Mouse (Mus musculus) erythroblast, embryonic 14.5 days (primary cell): ENCODE measurements around the gene Mybpc1. TPM values are rescaled to one million over a fixed set of nuclear protein-coding genes. Genes with fewer than 3 reads are reported as not detected.
"Not testable (repeated sequence)": the region's sequence is repeated elsewhere in the genome, so short reads cannot be mapped to it uniquely, and the experiment has no call there.

Experiments
- H3K27me3 ChIP-seq: 2 replicates; pipeline ENCODE4 v1.6.1; 2012; ENCODE audit warnings: inconsistent platforms; ENCODE audit not compliant: control insufficient read depth
- H3K36me3 ChIP-seq: 2 replicates; pipeline ENCODE4 v1.6.1; 2012; ENCODE audit warnings: mild to moderate bottlenecking, inconsistent platforms; ENCODE audit not compliant: control insufficient read depth
- H3K4me1 ChIP-seq: 2 replicates; pipeline ENCODE4 v1.6.1; 2012; ENCODE audit warnings: inconsistent platforms; ENCODE audit not compliant: control insufficient read depth
- H3K4me3 ChIP-seq: replicated peaks from 2 replicates; pipeline ENCODE3; 2012; ENCODE audit warnings: moderate library complexity, mild to moderate bottlenecking, inconsistent platforms
- H3K9me3 ChIP-seq: 2 replicates; pipeline ENCODE4 v1.6.1; 2012; ENCODE audit warnings: low read length, inconsistent platforms, mixed read lengths; ENCODE audit not compliant: control insufficient read depth
- GATA1 ChIP-seq: IDR thresholded peaks from 2 replicates; pipeline ENCODE4 v1.6.1; 2012; ENCODE audit warnings: low read length, inconsistent platforms, mixed read lengths
- TAL1 ChIP-seq: IDR thresholded peaks from 3 replicates; pipeline ENCODE4 v1.6.1; 2012; ENCODE audit warnings: low read length, inconsistent platforms, mixed read lengths
- polyA plus RNA-seq: library from polyadenylated mRNA; stranded (reverse); fragments of >175 nt; gene quantifications from 2 replicates; pipeline ENCODE4 v1.2.3, GENCODE M21; 2012

Mybpc1 gene
- polyA plus RNA-seq, 1 experiment, result not detected

DNA sequence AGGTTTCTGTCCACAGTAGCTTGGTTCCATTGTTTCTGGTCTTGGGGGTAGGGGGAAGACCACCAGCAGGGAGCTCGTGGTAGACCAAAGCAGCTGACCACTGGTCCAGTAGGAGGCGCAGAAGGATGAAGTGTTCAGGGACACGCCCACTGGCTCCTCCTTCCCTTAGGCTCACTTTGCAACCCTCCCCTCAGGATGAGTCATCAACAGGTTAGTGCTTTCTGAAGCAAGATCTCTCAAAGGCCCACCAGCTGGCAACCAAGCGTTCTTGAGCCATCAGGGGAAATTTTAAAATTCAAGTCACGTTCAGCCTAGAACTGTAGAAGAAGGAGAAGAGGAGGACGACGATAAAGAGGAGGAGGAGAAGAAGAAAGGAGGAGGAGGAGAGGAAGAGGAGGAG lies 113.3 kb downstream of the Mybpc1 start:
- TF ChIP-seq TAL1 (no peak), GATA1 (no peak)

DNA sequence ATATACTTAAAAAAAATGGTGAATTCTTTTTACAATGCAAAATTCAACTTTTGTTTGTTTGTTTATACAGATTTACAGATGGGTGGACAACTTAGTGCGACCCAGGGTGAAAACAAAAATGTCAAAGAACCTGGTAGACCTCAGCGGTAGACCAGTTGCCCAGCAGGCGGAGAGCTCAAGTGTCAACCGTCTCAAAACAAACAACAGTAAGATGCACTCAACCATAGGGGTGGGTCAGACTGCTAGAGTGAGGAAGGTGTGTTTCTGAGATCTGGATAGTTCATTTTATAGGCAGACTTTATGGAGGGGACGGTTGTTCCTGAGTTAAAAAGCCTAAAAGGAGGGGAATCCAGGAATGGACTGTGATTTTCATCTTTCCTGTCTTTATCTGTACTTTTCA lies 116.3 kb downstream of the Mybpc1 start:
- H3K4me1 ChIP-seq, result no peaks in the 10 kb centered on the region
- no peaks in the 10 kb centered on the region for H3K27me3 ChIP-seq
- TF ChIP-seq GATA1, result no peak
- TF ChIP-seq TAL1, result no peak
- H3K36me3 ChIP-seq, result no peaks in the 10 kb centered on the region
- H3K9me3 ChIP-seq, result no peaks in the 10 kb centered on the region
- no peak overlapping the region for H3K4me3 ChIP-seq

More for the DNA sequence above, 113.3 kb downstream of the Mybpc1 start:
- H3K9me3 ChIP-seq, result no peaks in the 10 kb centered on the region
- no peaks in the 10 kb centered on the region for H3K4me1 ChIP-seq
- no peaks in the 10 kb centered on the region for H3K36me3 ChIP-seq
- no peaks in the 10 kb centered on the region for H3K27me3 ChIP-seq
- no peak overlapping the region for H3K4me3 ChIP-seq

DNA sequence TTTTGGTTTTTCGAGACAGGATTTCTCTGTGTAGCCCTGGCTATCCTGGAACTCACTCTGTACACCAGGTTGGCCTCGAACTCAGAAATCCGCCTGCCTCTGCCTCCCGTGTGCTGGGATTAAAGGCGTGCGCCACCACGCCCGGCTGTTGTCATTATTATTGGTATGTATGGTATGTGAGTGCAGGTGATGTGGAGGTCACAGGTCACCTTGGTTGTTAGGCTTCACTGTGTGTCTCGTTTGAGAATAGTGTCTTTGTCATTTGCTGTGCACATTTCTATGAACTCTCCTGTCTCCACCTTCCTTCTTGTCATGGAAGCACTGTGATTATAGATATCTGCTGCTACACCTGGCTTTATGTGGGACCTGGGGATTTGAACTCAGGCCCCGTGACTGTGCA lies 122.1 kb downstream of the Mybpc1 start:
- not testable (repeated sequence) for H3K27me3 ChIP-seq, H3K4me1 ChIP-seq, H3K9me3 ChIP-seq, H3K4me3 ChIP-seq, H3K36me3 ChIP-seq

Other genes starting within 250 kb of the Mybpc1 start
- gene Dram1, start 226.1 kb downstream of the Mybpc1 start, polyA plus RNA-seq, result not detected in 2 replicates
- 0.01 and 0.08 TPM in 2 replicates for gene Gnptab, start 226.0 kb downstream of the Mybpc1 start, polyA plus RNA-seq
- gene Sycp3, start 145.6 kb downstream of the Mybpc1 start, polyA plus RNA-seq, result not detected in 2 replicates
- gene Chpt1, start 101.1 kb downstream of the Mybpc1 start, polyA plus RNA-seq, result 0.21 and 0.23 TPM in 2 replicates
- gene Spic, start 79.9 kb upstream of the Mybpc1 start, polyA plus RNA-seq, result 0.02 and 0.08 TPM in 2 replicates
- 0.37 and 0.85 TPM in 2 replicates for gene Arl1, start 125.7 kb upstream of the Mybpc1 start, polyA plus RNA-seq
- 0.06 and 0.24 TPM in 2 replicates for gene Utp20, start 221.7 kb upstream of the Mybpc1 start, polyA plus RNA-seq